Mouse (Mus musculus) spleen, postnatal 36 days (tissue): ENCODE data around the gene Tas2r119.
"Not testable (repeated sequence)": the region's sequence is repeated elsewhere in the genome, so short reads cannot be mapped to it uniquely, and the experiment has no call there.

ENCODE experiments used
- DNase-seq, 2 experiments: peaks; one replicate each; pipeline ENCODE4 v3.0.0; 2022; ENCODE audit warnings: low spot score in 2 of 2, mixed read lengths in 1 of 2

Gene Tas2r119

GRCm38 (mm10) chr15:32176989-32177388 lies at the start of gene Tas2r119:
Tas2r119 (plus strand) TSS chr15:32177289.
- no peak for DNase-seq

GRCm38 (mm10) chr15:32132315-32132714 lies 44.8 kb upstream of the Tas2r119 start:
- DNase-seq = no peak

DNA sequence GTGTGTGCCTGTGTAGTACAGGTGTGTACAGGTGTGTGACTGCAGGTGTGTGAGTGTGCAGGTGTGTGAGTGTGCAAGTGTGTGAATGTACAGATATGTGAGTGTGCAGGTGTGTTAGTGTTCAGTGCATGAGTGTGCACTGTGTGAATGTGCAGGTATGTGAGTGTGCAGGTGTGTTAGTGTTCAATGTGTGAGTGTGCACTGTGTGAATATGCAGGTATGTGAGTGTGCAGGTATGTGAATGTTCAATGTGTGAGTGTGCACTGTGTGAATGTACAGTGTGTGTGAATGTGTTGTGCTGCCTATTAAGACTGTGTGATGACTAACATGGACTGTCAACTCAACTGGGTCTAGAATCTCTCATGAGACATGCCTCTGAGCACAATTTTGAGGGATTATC lies 35.4 kb upstream of the Tas2r119 start:
- DNase-seq = no peak

GRCm38 (mm10) chr15:32144269-32144668 lies 32.8 kb upstream of the Tas2r119 start:
- no peak for DNase-seq

- no peak for DNase-seq
Observed at GRCm38 (mm10) chr15:32153404-32153803, 23.7 kb upstream of the Tas2r119 start.

DNA sequence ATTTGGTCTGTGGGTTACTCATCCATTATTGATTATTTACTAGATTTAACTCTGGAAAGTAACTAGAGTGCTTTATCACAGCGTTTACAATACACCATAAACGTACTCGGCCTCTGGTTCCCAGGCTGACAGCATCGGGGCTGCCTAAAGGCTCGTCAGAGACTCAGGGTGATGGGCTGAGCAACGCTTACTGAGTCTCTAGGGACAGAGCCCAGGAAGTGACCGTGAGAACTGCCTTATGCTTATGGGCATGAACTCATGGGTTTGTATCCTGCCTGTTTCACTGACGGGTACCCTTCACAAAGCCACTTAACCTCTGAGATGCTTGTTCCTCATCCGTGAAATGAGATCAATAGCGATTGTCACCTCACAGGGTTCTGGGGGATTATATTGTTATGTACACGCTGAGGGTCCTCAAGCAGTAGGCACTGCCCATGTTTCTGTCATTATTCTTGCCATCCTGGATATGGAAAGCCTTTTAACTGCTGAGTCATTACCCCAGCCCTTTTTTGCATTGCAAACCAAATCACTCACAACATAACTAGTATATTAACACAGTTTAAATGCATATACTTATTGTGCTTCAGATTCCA lies 23.1 kb upstream of the Tas2r119 start:
- no peak for DNase-seq

DNA sequence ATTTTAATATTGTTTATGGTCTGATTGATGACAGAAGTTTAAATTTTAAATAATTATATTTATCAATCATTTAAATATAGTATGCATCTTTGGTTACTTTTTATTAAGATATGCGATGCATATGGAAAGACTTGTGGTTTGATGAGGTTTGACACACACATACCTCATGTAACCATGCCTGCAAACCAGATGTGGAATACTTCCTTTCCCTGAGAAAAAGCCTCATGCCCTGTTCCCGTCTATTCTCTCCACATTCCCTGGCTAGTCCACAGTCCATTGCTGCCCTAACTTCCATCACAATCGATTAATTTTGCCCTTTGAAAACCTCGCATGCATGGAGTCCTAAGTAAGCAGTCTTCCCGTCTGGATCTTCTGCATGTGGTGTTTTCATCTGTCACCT lies 21.0 kb upstream of the Tas2r119 start:
- DNase-seq = no peak

GRCm38 (mm10) chr15:32160281-32160680 lies 16.8 kb upstream of the Tas2r119 start:
- no peak for DNase-seq

DNA sequence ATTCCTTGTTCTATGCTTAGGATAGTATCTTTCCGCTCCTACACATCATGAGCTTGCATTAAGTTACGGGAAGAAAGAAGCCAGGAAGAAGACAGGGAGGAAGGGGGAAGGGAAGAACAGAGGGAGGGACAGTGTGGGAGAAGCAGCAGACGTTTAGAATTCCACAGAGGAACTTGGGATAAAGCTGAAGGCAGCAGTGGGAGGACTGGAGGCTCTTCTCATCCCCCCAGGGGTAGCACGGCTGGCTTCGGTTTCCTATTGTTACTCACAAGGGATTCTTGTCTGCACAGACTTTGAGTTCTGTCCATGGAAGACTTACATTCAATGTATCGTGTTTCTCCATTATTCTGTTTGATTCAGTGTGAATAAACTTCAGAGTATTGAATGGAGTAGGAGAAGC lies 5.3 kb upstream of the Tas2r119 start:
- DNase-seq = no peak

DNA sequence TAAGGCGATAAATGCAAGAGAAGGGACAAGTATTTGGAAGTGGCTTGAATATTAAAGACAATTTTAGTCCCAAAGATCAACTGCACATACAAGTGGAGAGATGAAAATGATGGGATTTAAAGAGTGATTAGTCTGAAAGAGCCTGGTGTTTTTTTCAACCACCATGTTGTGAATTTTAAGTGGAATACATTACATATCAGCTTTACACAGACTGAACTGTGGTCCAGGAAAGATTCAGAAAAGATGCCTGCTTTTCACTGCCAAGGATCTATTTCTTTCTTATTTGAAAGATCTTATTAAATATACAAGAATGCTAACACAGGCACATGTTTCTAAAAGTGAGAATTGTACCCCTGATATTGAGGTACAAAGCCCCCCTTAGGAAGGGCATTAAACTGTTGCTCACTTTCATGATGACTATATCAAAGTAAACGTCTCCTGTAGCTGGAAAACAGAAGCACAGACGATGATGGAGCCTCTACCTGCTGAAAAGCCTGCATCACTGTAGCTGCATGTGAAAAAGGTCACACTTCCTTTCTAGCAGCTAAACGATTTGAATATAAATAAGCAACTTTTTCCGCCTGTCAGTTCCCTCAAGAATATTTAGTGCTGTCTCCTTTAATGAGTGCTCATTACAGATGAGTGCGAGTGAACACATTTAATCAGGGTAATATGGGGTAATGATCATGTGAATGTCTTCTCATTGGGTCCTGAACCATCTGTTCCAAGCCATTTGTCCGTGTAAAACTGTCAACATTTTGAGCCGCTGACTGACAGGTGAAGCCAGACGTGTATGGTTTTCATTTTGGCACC lies 4.7 kb upstream of the Tas2r119 start:
- no peak for DNase-seq

DNA sequence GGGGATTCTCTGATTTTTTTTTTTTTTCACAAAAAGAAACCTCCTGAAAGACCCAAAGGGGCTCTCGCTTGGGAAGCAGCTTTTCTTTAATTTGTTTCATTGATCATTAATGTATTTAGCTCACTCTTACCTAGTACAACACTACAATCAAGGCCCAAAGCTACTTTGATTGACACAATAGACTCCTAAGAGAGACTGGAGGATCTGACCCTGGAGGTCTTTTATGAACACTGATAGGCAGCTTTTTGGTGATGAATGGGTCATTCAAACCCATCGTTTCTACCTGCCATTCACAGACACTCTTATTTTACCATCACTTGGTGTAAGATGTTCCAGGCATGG lies 4.1 kb upstream of the Tas2r119 start:
- DNase-seq = no peak

- DNase-seq = no peak
Observed at GRCm38 (mm10) chr15:32180010-32180725, 3.1 kb downstream of the Tas2r119 start.

DNA sequence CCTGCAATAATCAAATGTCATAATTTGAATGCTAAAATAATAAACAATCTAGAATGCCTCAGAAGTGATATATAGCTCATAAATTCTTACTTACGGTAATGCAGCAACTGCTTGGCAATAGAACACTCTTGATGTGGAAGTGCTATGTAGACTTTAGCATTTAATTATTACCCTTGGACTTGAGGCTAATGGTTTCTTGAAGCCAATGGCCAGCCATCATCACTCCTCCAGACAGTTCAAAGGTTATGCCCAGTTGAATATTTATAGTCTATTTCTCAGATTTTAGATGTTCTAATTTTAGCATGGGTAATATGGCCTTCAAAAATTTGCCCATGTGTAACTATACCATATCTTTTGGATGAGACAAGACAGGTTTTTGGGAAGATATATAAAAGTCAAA lies 4.9 kb downstream of the Tas2r119 start:
- no peak for DNase-seq

DNA sequence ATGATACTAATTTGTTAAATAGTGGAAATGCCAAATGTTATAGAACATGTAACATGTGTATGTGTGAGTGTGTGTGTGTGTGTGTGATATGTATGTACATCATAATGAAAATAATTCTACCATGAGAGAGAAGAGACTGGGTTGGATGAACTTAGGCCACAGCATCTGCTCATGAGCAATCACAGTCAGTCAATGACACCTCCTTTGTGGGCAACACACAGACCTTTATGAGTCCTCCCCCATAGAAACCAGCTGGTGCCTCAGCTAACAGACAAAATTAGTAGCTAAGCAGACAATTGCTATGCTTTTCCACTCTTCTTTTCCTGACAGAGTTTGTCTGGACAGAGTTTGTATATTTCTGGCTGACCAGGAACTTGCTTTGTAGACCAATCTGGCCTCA lies 7.9 kb downstream of the Tas2r119 start:
- no peak for DNase-seq

- no peak for DNase-seq
Observed at GRCm38 (mm10) chr15:32189879-32190278, 12.8 kb downstream of the Tas2r119 start.

GRCm38 (mm10) chr15:32190436-32190835 lies 13.3 kb downstream of the Tas2r119 start:
- DNase-seq = no peak

GRCm38 (mm10) chr15:32192948-32193347 lies 15.9 kb downstream of the Tas2r119 start:
- no peak for DNase-seq

GRCm38 (mm10) chr15:32198076-32198475 lies 21.0 kb downstream of the Tas2r119 start:
- no peak for DNase-seq

DNA sequence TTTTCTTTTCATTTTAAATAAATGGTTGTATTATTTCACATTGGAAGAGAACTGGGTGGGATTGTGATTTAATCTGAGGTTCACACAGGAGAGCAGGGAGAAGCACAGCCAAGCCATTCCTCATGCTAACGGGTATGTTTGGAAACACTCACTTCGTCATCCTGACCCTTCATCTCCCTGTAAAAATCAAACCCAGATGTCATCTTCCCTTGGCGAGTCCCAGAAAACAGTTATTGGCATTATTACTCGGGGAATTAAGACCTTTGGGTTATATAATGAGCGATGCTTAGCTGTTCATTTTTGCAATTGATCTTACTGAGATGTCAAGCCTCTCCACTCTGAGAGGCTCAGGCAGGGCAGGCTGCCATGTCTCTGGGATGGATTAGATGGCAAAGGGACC lies 21.5 kb downstream of the Tas2r119 start:
- DNase-seq = no peak

GRCm38 (mm10) chr15:32203242-32203641 lies 26.2 kb downstream of the Tas2r119 start:
- no peak for DNase-seq

GRCm38 (mm10) chr15:32204908-32205307 lies 27.8 kb downstream of the Tas2r119 start:
- DNase-seq = no peak

GRCm38 (mm10) chr15:32214687-32215086 lies 37.6 kb downstream of the Tas2r119 start:
- not testable (repeated sequence) for DNase-seq

GRCm38 (mm10) chr15:32223028-32223427 lies 45.9 kb downstream of the Tas2r119 start:
- DNase-seq = no peak
